Mouse (Mus musculus): ENCODE results near the gene Gm21783. TPM values are rescaled to one million over a fixed set of nuclear protein-coding genes. Genes with fewer than 3 reads are reported as not detected.
"Not testable (repeated sequence)": the region's sequence is repeated elsewhere in the genome, so short reads cannot be mapped to it uniquely, and the experiment has no call there.

The Gm21783 gene
- not detected for total RNA-seq (2021)

GRCm38 (mm10) chrY:44981163-44981562, at the start of gene Gm21783:
Gene Gm21783, minus strand, starts transcription at chrY:44981263.
- intact Hi-C loops (cut with DNase I); DNase-seq (ENCODE audit: low spot score in 2 of 2): not testable (repeated sequence)

All from left cerebral cortex, postnatal 36 days (tissue).